Mouse (Mus musculus) ovary, adult 18-20 months (tissue): Measurements from ENCODE around the gene Cdkl5.

Experiments
- DNase-seq: peaks from one replicate; pipeline ENCODE4 v3.0.0; 2022; ENCODE audit warnings: low spot score, mixed read lengths

The Cdkl5 gene

GRCm38 (mm10) chrX:160994543-160995121 lies at the start of gene Cdkl5:
Gene Cdkl5, minus strand, starts transcription at chrX:160994704.
- DNase-seq: peak; percentile 91

- DNase-seq: no peak
These were observed 38.8 kb upstream of the Cdkl5 start for GRCm38 (mm10) chrX:161033235-161033803.

- no peak for DNase-seq
These were observed 37.9 kb upstream of the Cdkl5 start for GRCm38 (mm10) chrX:161032423-161032822.

GRCm38 (mm10) chrX:161030233-161030632 lies 35.7 kb upstream of the Cdkl5 start:
- DNase-seq: no peak

- DNase-seq: no peak
These were observed 30.0 kb upstream of the Cdkl5 start for GRCm38 (mm10) chrX:161024475-161024874.

- no peak for DNase-seq
These were observed 27.0 kb upstream of the Cdkl5 start for GRCm38 (mm10) chrX:161021548-161021947.

- no peak for DNase-seq
These were observed 23.7 kb upstream of the Cdkl5 start for GRCm38 (mm10) chrX:161018179-161018578.

- DNase-seq: no peak
These were observed 11.8 kb upstream of the Cdkl5 start for GRCm38 (mm10) chrX:161006272-161006671.

GRCm38 (mm10) chrX:160996051-160996450 lies 1.5 kb upstream of the Cdkl5 start:
- no peak for DNase-seq

- peak; percentile 14 for DNase-seq
These were observed 695 bp upstream of the Cdkl5 start for GRCm38 (mm10) chrX:160995131-160995667.

- DNase-seq: no peak
These were observed 560 bp downstream of the Cdkl5 start for GRCm38 (mm10) chrX:160993749-160994539.

GRCm38 (mm10) chrX:160992703-160993102 lies 1.8 kb downstream of the Cdkl5 start:
- no peak for DNase-seq

- no peak for DNase-seq
These were observed 4.2 kb downstream of the Cdkl5 start for GRCm38 (mm10) chrX:160990276-160990675.

- DNase-seq: no peak
These were observed 16.6 kb downstream of the Cdkl5 start for GRCm38 (mm10) chrX:160977919-160978318.

GRCm38 (mm10) chrX:160971991-160972545 lies 22.4 kb downstream of the Cdkl5 start:
- peak; percentile 18 for DNase-seq

- DNase-seq: no peak
These were observed 35.8 kb downstream of the Cdkl5 start for GRCm38 (mm10) chrX:160958593-160959131.

- no peak for DNase-seq
These were observed 44.9 kb downstream of the Cdkl5 start for GRCm38 (mm10) chrX:160949583-160949982.

- no peak for DNase-seq
These were observed 49.8 kb downstream of the Cdkl5 start for GRCm38 (mm10) chrX:160944722-160945121.

GRCm38 (mm10) chrX:160935541-160935940 lies 59.0 kb downstream of the Cdkl5 start:
- no peak for DNase-seq

GRCm38 (mm10) chrX:160930656-160931055 lies 63.8 kb downstream of the Cdkl5 start:
- no peak for DNase-seq

- no peak for DNase-seq
These were observed 65.6 kb downstream of the Cdkl5 start for GRCm38 (mm10) chrX:160928870-160929269.

GRCm38 (mm10) chrX:160919022-160919637 lies 75.4 kb downstream of the Cdkl5 start:
- no peak for DNase-seq
